Mouse (Mus musculus) erythroblast, embryonic 14.5 days (primary cell): ENCODE results near the gene Lancl1. TPM values are rescaled to one million over a fixed set of nuclear protein-coding genes. Genes with fewer than 3 reads are reported as not detected.

ENCODE experiments used
- H3K27me3 ChIP-seq: 2 replicates; pipeline ENCODE4 v1.6.1; 2012; ENCODE audit warnings: inconsistent platforms; ENCODE audit not compliant: control insufficient read depth
- H3K36me3 ChIP-seq: 2 replicates; pipeline ENCODE4 v1.6.1; 2012; ENCODE audit warnings: mild to moderate bottlenecking, inconsistent platforms; ENCODE audit not compliant: control insufficient read depth
- H3K4me1 ChIP-seq: 2 replicates; pipeline ENCODE4 v1.6.1; 2012; ENCODE audit warnings: inconsistent platforms; ENCODE audit not compliant: control insufficient read depth
- H3K4me3 ChIP-seq: replicated peaks from 2 replicates; pipeline ENCODE3; 2012; ENCODE audit warnings: moderate library complexity, mild to moderate bottlenecking, inconsistent platforms
- H3K9me3 ChIP-seq: 2 replicates; pipeline ENCODE4 v1.6.1; 2012; ENCODE audit warnings: low read length, inconsistent platforms, mixed read lengths; ENCODE audit not compliant: control insufficient read depth
- GATA1 ChIP-seq: IDR thresholded peaks from 2 replicates; pipeline ENCODE4 v1.6.1; 2012; ENCODE audit warnings: low read length, inconsistent platforms, mixed read lengths
- TAL1 ChIP-seq: IDR thresholded peaks from 3 replicates; pipeline ENCODE4 v1.6.1; 2012; ENCODE audit warnings: low read length, inconsistent platforms, mixed read lengths
- polyA plus RNA-seq: library from polyadenylated mRNA; stranded (reverse); fragments of >175 nt; gene quantifications from 2 replicates; pipeline ENCODE4 v1.2.3, GENCODE M21; 2012

The Lancl1 gene
- polyA plus RNA-seq, 1 experiment: 0.55 TPM

DNA sequence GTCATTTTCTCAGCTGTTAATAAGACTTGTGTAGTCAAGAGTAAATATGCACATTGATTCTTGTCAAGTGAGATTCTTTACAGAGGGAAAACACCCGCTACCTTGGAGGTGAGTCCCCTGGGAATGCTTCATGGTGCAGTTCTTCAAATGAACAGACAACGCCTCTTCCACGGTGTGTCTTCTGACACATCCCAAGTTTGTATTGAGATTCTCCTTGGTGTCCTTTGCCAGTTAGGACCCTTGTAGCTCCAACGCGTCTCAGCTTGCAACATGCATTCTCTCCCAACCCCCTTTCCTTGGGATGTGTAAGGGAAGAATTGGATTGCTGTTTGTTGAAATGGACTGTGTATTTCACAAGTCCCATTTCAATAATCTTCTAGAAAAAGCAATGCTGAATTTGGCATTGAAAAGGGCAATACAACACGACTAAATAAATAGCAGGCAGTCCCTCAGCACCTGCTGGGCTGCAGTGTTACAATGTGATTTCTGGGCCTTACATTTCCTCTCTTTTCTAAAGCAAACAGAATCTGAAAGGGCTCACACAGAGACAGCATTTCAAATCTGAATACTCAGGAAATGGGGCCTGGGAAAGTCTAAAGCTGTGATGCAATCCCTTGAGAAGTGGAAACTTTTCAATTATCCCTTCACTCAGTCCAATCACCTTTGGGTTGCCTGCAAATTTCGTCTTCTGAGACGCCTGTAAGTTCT is 78.0 kb downstream of the Lancl1 start:
- no peaks in the 10 kb centered on the region for H3K9me3 ChIP-seq

DNA sequence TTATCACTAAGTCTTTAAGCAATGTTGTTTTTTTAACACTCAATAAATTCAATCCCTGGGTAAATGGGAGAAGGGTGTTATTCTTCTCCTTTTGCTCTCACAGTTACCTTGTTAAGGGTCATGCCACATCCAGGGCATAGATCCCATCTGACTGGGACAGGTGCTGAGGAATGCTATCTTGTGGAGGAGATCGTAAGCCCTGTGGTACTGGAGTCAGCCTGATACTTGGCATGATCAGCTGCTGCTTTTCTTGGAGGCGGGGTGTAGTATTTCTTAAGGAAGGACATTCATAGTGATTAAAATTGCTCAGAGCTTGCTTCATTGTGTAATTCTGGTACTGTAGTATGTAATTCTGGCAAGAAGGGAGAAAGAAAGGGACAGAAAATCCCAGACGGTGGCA is 81.3 kb downstream of the Lancl1 start:
- Histone ChIP-seq H3K36me3 (no peaks in the 10 kb centered on the region), H3K4me1 (no peaks in the 10 kb centered on the region), H3K27me3 (no peaks in the 10 kb centered on the region), H3K4me3 (no peak overlapping the region), H3K9me3 (no peaks in the 10 kb centered on the region)
- no peak for TF ChIP-seq GATA1
- no peak for TF ChIP-seq TAL1

More for the DNA sequence above, 78.0 kb downstream of the Lancl1 start:
- TF ChIP-seq GATA1 (no peak), TAL1 (no peak)
- no peaks in the 10 kb centered on the region for H3K36me3 ChIP-seq
- H3K4me1 ChIP-seq: no peaks in the 10 kb centered on the region
- no peak overlapping the region for H3K4me3 ChIP-seq
- no peaks in the 10 kb centered on the region for H3K27me3 ChIP-seq

DNA sequence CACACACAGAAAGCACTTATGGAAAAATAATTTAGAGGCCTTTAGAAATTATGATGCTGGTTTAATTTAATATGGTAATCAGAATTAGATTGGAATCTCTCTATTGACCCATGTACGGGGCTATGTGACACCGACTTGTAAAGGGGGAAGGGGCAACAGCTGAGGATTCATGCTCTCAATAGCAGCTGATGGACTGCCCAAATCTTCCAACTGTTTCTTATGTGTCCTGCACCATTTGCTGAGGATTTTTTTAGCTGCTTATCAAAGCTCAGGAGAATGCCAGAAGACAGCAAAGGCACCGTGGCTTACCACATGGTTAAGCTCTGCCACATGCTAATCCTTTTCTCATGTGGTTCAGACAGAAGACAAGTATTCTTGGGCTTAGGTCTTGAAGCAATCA is 87.6 kb downstream of the Lancl1 start:
- Histone ChIP-seq H3K4me3 (no peak overlapping the region), H3K4me1 (no peaks in the 10 kb centered on the region), H3K36me3 (no peaks in the 10 kb centered on the region), H3K27me3 (no peaks in the 10 kb centered on the region), H3K9me3 (no peaks in the 10 kb centered on the region)
- TF ChIP-seq TAL1: no peak
- TF ChIP-seq GATA1: no peak

Other genes starting within 250 kb of the Lancl1 start
- 0.14 TPM in 1 of 2 replicates, not detected in the other for gene Kansl1l, start 221.3 kb downstream of the Lancl1 start, polyA plus RNA-seq
- 0.47 and 0.61 TPM in 2 replicates for gene Acadl, start 175.6 kb downstream of the Lancl1 start, polyA plus RNA-seq
- not detected in 2 replicates for gene Myl1, start 93.5 kb downstream of the Lancl1 start, polyA plus RNA-seq
- 0.01 TPM in 2 replicates for gene Cps1, start 84.2 kb upstream of the Lancl1 start, polyA plus RNA-seq